Mouse (Mus musculus) forebrain, postnatal 0 days (tissue): ENCODE data around the gene Aimp2. TPM values are rescaled to one million over a fixed set of nuclear protein-coding genes. Genes with fewer than 3 reads are reported as not detected.

Experiments used
- ATAC-seq: fragments of 200-750 bp; cut with Nextera tagmentation; 2 replicates; pipeline ENCODE4 v1.8.0; 2017; ENCODE audit warnings: mild to moderate bottlenecking, moderate library complexity
- DNase-seq: peaks from one replicate; pipeline ENCODE4 v3.0.0-alpha.2; 2015
- H3K27ac ChIP-seq: fragments of 300-500 bp; sonication (generic); 2 replicates; pipeline ENCODE4 v1.5.1; 2014; ENCODE audit warnings: low read depth, mild to moderate bottlenecking, antibody characterized with exemption, low read length, moderate library complexity, mixed read lengths
- H3K27me3 ChIP-seq: fragments of 300-500 bp; sonication (generic); 2 replicates; pipeline ENCODE4 v1.6.1; 2014; ENCODE audit warnings: mild to moderate bottlenecking, low read length, mixed read lengths; ENCODE audit not compliant: insufficient read depth
- H3K36me3 ChIP-seq: fragments of 300-500 bp; sonication (generic); 2 replicates; pipeline ENCODE4 v1.6.1; 2014; ENCODE audit warnings: mild to moderate bottlenecking, moderate library complexity; ENCODE audit not compliant: insufficient read depth
- H3K4me1 ChIP-seq: fragments of 300-500 bp; sonication (generic); 2 replicates; pipeline ENCODE4 v1.6.1; 2014; ENCODE audit warnings: antibody characterized with exemption; ENCODE audit not compliant: insufficient read depth
- H3K4me2 ChIP-seq: fragments of 300-500 bp; sonication (generic); 2 replicates; pipeline ENCODE4 v1.6.1; 2014; ENCODE audit warnings: low read depth, mild to moderate bottlenecking, moderate library complexity
- H3K4me3 ChIP-seq: fragments of 300-500 bp; sonication (generic); 2 replicates; pipeline ENCODE4 v1.5.1; 2014; ENCODE audit warnings: low read depth, low read length, mixed read lengths
- H3K9ac ChIP-seq: fragments of 300-500 bp; sonication (generic); 2 replicates; pipeline ENCODE4 v1.6.1; 2014; ENCODE audit warnings: mild to moderate bottlenecking
- H3K9me3 ChIP-seq: fragments of 300-500 bp; sonication (generic); 2 replicates; pipeline ENCODE4 v1.6.1; 2016; ENCODE audit warnings: low read length
- CTCF ChIP-seq: sonication (generic); IDR thresholded peaks from 2 replicates; pipeline ENCODE4 v1.5.1; 2016; ENCODE audit warnings: antibody characterized with exemption, control low read depth, low read depth
- WGBS: fragments of 180-500 bp; shearing (Covaris S2); extraction: QIAGEN DNeasy Blood & Tissue Kit; methylation state at CpG from one replicate; pipeline ENCODE4 v1.1.7; 2014; 5-methylcytosine and 5-hydroxymethylcytosine counted together
- polyA plus RNA-seq: library from polyadenylated mRNA; unstranded; fragments of >200 nt; fragmentation: Nextera tagmentation; extraction: Ambion mirVana; gene quantifications from 2 replicates; pipeline ENCODE4 v1.2.1, GENCODE M21; 2015
- total RNA-seq: library from RNA; depleted of rRNA; stranded (reverse); fragments of >200 nt; gene quantifications from 2 replicates; pipeline ENCODE4 v1.2.3, GENCODE M21; 2014

Gene Aimp2
- total and polyA plus RNA-seq, 2 experiments from 2014 or later = 41.8 to 88.9 TPM

DNA sequence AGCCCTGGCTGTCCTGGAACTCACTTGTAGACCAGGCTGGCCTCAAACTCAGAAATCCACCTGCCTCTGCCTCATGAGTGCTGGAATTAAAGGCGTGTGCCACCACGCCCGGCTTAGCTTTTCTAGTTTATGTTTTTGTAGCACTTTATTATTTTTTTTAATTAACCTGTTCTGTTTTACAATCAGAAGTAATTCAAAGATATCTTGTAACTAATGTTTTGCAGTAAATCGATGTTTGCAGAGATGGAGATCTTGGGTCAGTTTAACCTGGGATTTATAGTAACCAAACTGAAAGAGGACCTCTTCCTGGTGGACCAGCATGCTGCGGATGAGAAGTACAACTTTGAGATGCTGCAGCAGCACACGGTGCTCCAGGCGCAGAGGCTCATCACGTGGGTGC is 18.2 kb upstream of the Aimp2 start, which contains the start of gene Gm42421:
Gene Gm42421, plus strand, starts transcription at position 301 of the 400 bp plus-strand sequence.
- WGBS = 96% methylated on average over 8 of the region's 8 CpGs
- H3K27ac ChIP-seq = no peak within 1 kb of the TSS
- no peaks in the 10 kb centered on the region for H3K27me3 ChIP-seq
- H3K9me3 ChIP-seq = no peaks in the 10 kb centered on the region
- TF ChIP-seq CTCF = no peak
- no peak for DNase-seq
- no peak within 1 kb of the TSS for H3K4me2 ChIP-seq
- no peak for ATAC-seq
- peaks cover 76% of the 10 kb centered on the region for H3K36me3 ChIP-seq
- H3K4me1 ChIP-seq = no peaks in the 10 kb centered on the region
- H3K9ac ChIP-seq = no peak within 1 kb of the TSS
- H3K4me3 ChIP-seq = no peak within 1 kb of the TSS

DNA sequence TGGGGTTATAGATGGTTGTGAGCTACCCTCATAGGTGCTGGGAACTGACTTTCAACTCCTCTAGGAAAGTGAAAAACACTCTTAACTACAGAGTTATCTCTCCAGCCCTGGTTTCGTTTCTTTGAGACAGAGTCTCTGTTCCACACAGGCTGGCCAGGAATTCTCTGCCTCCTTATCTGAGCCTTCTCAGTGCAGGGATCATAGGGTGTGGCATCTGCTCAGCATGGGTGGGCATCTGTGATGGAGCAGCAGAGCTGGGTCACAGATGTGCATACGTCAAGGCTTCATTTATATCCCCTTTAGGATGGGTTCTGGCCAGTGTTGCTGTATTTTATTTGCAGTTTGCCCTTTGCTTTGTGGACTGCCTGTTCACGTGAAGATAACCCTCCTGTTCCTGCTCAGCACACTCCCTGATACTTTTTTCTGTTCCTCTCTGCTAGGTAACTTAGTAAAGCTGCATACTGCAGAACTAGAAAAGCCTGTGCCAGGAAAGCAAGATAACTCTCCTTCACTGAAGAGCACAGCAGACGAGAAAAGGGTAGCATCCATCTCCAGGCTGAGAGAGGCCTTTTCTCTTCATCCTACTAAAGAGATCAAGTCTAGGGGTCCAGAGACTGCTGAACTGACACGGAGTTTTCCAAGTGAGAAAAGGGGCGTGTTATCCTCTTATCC is 15.3 kb upstream of the Aimp2 start:
- WGBS = 94% methylated on average over 6 of the region's 6 CpGs
- ATAC-seq (no peak), DNase-seq (no peak)
- Histone ChIP-seq H3K9me3 (no peaks in the 10 kb centered on the region), H3K27me3 (no peaks in the 10 kb centered on the region), H3K4me3 (no peak overlapping the region), H3K4me2 (no peak overlapping the region), H3K9ac (no peak overlapping the region), H3K4me1 (no peaks in the 10 kb centered on the region), H3K27ac (no peak overlapping the region), H3K36me3 (peaks cover 79% of the 10 kb centered on the region)
- TF ChIP-seq CTCF = no peak

DNA sequence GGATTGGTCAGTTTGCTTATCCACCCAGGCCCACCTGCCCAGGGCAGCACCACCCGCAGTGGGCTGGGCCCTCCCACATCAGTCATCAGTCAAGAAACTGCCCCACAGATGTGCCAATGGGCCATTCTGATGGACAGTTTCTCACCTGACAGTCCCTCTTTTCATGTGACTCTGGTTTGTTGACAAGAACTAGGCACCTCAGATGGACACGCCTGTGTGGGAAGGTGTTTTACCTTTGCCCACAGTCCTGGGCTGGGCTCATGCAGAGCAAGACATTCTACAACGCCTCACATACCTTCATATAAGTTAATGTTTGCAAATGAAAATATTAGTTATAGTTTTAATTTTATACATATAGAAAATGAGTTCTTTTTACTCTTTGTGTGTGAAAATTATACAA is 8.5 kb upstream of the Aimp2 start:
- 97% methylated on average over 3 of the region's 3 CpGs for WGBS
- no peaks in the 10 kb centered on the region for H3K27me3 ChIP-seq
- no peak for TF ChIP-seq CTCF
- no peak overlapping the region for H3K27ac ChIP-seq
- no peaks in the 10 kb centered on the region for H3K9me3 ChIP-seq
- no peak overlapping the region for H3K9ac ChIP-seq
- no peak overlapping the region for H3K4me3 ChIP-seq
- no peak overlapping the region for H3K4me2 ChIP-seq
- H3K36me3 ChIP-seq = peaks cover 63% of the 10 kb centered on the region
- ATAC-seq = no peak
- DNase-seq = no peak
- no peaks in the 10 kb centered on the region for H3K4me1 ChIP-seq

DNA sequence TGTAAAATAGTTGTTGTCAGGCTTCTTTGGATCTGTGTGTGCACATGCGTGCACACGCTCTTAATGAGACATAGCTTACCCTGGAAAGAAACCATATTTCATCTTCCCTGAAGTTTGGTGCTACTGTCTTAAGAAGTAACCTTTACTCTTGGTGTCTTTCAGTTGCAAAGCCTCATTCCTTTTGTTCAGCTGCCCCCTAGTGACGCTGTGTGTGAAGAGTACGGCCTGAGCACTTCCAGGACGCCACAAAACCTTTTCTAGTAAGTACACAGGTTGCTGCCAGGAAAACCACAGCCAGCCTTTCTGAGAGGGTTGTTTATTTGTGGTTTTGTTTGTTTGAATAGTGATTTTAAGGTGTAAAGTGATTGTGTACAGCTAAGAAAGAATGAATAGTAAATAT is 7.8 kb upstream of the Aimp2 start:
- Histone ChIP-seq H3K9ac (no peak overlapping the region), H3K4me1 (no peaks in the 10 kb centered on the region), H3K27ac (no peak overlapping the region), H3K4me3 (no peak overlapping the region), H3K27me3 (no peaks in the 10 kb centered on the region), H3K36me3 (peaks cover 59% of the 10 kb centered on the region), H3K9me3 (no peaks in the 10 kb centered on the region), H3K4me2 (no peak overlapping the region)
- no peak for ATAC-seq
- 46% methylated on average over 5 of the region's 5 CpGs for WGBS
- DNase-seq = peak; percentile 51
- TF ChIP-seq CTCF = peak; percentile 55

GRCm38 (mm10) chr5:143916221-143916620 is 6.6 kb upstream of the Aimp2 start:
- Histone ChIP-seq H3K4me3 (no peak overlapping the region), H3K4me2 (no peak overlapping the region), H3K27me3 (no peaks in the 10 kb centered on the region), H3K9me3 (no peaks in the 10 kb centered on the region), H3K36me3 (peaks cover 52% of the 10 kb centered on the region), H3K4me1 (no peaks in the 10 kb centered on the region), H3K9ac (no peak overlapping the region), H3K27ac (no peak overlapping the region)
- 93% methylated on average over 9 of the region's 9 CpGs for WGBS
- TF ChIP-seq CTCF = no peak
- DNase-seq = no peak
- ATAC-seq = no peak

DNA sequence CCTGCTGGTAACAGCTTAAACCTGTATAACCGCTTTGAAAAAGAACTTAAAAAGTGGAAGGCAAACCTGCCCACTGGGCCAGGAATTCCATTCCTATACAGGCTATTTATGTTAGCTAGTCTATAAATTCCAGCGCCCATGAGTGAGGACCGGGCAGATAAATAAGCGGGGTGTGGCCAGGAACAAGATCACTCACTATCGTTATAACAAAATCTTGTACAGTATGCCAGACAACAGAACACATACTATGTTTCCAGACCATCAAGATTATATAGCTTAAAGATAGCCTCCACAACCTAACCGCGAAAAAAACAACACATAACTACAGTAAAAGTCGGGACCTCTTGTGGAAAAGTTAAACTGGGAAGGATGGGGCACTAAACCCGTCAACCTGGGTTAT is 721 bp downstream of the Aimp2 start:
- Histone ChIP-seq H3K4me3 (peak overlapping the region; percentile 45), H3K9me3 (no peaks in the 10 kb centered on the region), H3K36me3 (peaks cover 18% of the 10 kb centered on the region), H3K27me3 (no peaks in the 10 kb centered on the region), H3K4me2 (peak overlapping the region; percentile 57), H3K4me1 (peaks cover 17% of the 10 kb centered on the region), H3K27ac (peak overlapping the region; percentile 82), H3K9ac (peak overlapping the region; percentile 57)
- 4% methylated on average over 9 of the region's 9 CpGs for WGBS
- TF ChIP-seq CTCF = no peak
- DNase-seq (no peak), ATAC-seq (no peak)

DNA sequence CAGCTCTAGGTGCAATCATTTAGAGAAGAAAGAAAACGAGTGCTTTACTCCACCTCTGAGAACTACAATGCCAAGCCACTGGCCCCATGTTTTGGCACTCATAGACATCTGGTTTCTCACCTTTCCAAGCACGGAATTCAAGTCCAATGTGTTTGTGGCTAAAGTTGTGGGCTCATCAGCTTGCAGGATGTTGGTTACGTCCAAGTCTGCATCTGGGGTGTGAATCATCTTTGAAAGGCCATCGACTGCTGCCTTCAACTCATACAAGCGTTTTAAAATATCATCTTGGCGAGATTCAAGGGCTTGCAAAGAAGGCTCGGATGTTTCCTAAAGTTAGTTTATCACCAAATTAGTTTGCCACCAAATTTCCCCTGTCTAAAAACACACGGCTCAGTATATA is 3.2 kb downstream of the Aimp2 start:
- TF ChIP-seq CTCF = no peak
- no peak overlapping the region for H3K4me2 ChIP-seq
- H3K36me3 ChIP-seq = peaks cover 43% of the 10 kb centered on the region
- no peaks in the 10 kb centered on the region for H3K9me3 ChIP-seq
- H3K27me3 ChIP-seq = no peaks in the 10 kb centered on the region
- H3K4me1 ChIP-seq = peaks cover 17% of the 10 kb centered on the region
- WGBS = 86% methylated on average over 8 of the region's 8 CpGs
- no peak overlapping the region for H3K4me3 ChIP-seq
- no peak overlapping the region for H3K9ac ChIP-seq
- ATAC-seq = no peak
- DNase-seq = no peak
- H3K27ac ChIP-seq = no peak overlapping the region
